10 mouse cellular contexts compared by ENCODE assay signal in the genomic region with DNA sequence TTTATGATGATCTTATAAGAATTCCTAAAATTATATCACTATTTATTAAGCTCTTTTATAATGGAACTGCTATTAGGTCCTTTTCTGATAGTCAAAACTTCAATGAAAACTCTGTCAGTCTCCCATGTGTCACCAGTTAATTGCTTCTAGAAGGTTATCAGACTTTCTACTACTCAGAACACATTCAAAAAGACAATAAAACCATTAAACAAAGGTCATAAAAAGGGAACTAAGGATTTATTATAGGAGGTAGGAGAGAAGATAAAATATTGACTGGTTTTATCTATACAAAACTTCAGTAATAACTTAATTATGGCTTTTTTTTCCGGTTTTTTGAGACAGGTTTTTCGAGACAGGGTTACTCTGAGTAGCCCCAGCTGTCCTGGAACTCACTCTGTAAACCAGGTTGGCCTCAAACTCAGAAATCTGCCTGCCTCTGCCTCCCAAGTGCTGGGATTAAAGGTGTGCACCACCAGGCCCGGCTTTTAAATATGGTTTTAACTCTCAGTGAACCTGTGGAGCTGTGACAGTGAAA. TPM values are rescaled to one million over a fixed set of nuclear protein-coding genes. Genes with fewer than 3 reads are reported as not detected.
ATAC-seq and TF ChIP-seq lines count a peak whose summit lies in the region.
"Not testable (repeated sequence)": the region's sequence is repeated elsewhere in the genome, so short reads cannot be mapped to it uniquely, and the experiment has no call there.
"Had no signal": no experiment of that assay in that cellular context is flagged by ENCODE, and none has a peak within 500 bp of the region (broad histone marks: within the 10 kb centered on the region; RNA-seq: fewer than 3 reads in every experiment).

No protein-coding gene starts in this region.

- WGBS in intestine, embryonic 15.5 days: 54% methylated on average over 3 of the region's 3 CpGs
- 54% methylated on average over 3 of the region's 3 CpGs for WGBS in intestine, embryonic 16.5 days
- 40% methylated on average over 3 of the region's 3 CpGs for WGBS in intestine, postnatal 0 days

- H3K4me2 ChIP-seq in intestine, embryonic 15.5 days (replicated peaks); intestine, embryonic 16.5 days (ENCODE audit: low read depth, low read length); intestine, postnatal 0 days (replicated peaks; ENCODE audit: low read depth): not testable (repeated sequence)

- H3K4me3 ChIP-seq in intestine, embryonic 15.5 days (replicated peaks); intestine, embryonic 16.5 days (ENCODE audit: low read length); intestine, postnatal 0 days (ENCODE audit: low read depth, low read length): not testable (repeated sequence)

- H3K4me1 ChIP-seq in intestine, embryonic 15.5 days (replicated peaks); intestine, embryonic 16.5 days (ENCODE audit: control insufficient read depth, insufficient read depth, low read length); intestine, postnatal 0 days (replicated peaks; ENCODE audit: control insufficient read depth, insufficient read depth, low read length): not testable (repeated sequence)

- not testable (repeated sequence) for TF ChIP-seq CTCF in intestine, postnatal 0 days (IDR thresholded peaks at IDR 0.05; ENCODE audit: low read depth)

- H3K27me3 ChIP-seq in intestine, embryonic 15.5 days (replicated peaks); intestine, embryonic 16.5 days (replicated peaks; ENCODE audit: control insufficient read depth, insufficient read depth, low read length); intestine, postnatal 0 days (replicated peaks; ENCODE audit: control insufficient read depth, insufficient read depth, low read length): not testable (repeated sequence)

- not testable (repeated sequence) for H3K36me3 ChIP-seq in intestine, embryonic 15.5 days; intestine, embryonic 16.5 days (ENCODE audit: control insufficient read depth, insufficient read depth, low read length); intestine, postnatal 0 days (ENCODE audit: control insufficient read depth, insufficient read depth)

- not testable (repeated sequence) for H3K9me3 ChIP-seq in intestine, embryonic 15.5 days; intestine, embryonic 16.5 days (ENCODE audit: control insufficient read depth, low read length); intestine, postnatal 0 days (ENCODE audit: control insufficient read depth)

- not testable (repeated sequence) for H3K27ac ChIP-seq in intestine, embryonic 15.5 days; intestine, embryonic 16.5 days (ENCODE audit: low read length); intestine, postnatal 0 days (ENCODE audit: low read depth, low read length)

- ATAC-seq in intestine, embryonic 15.5 days: peak; percentile 83
- peak; percentile 75 for ATAC-seq in intestine, embryonic 16.5 days
- peak; percentile 72 for ATAC-seq in intestine, postnatal 0 days

- H3K9ac ChIP-seq in intestine, embryonic 15.5 days; intestine, embryonic 16.5 days (ENCODE audit: low read depth, low read length); intestine, postnatal 0 days (ENCODE audit: low read depth, low read length): not testable (repeated sequence)

RNA-seq across cellular contexts. Expression of a gene that starts 8.3 kb away (rescaled TPM):
- polyA plus RNA-seq in intestine, embryonic 15.5 days (2015; fragmentation: Nextera tagmentation; extraction: Ambion mirVana): not detected in 2 replicates
- polyA plus RNA-seq in intestine, embryonic 16.5 days (2015; fragmentation: Nextera tagmentation; extraction: Ambion mirVana): not detected in 2 replicates
- not detected in 2 replicates for polyA plus RNA-seq in intestine, postnatal 0 days (2015; fragmentation: Nextera tagmentation; extraction: Ambion mirVana)
- polyA plus RNA-seq: activated CD4-positive, CD25-positive, alpha-beta regulatory T cell, adult 4 months; adrenal gland, adult 2 months; brain, embryonic 14.5 days; CD4-positive, CD25-positive, alpha-beta regulatory T cell, adult 4 months; G1E; Patski had no signal

RNA-seq across cellular contexts. Expression of a gene that starts 20.6 kb away (rescaled TPM):
- not detected in 2 replicates for polyA plus RNA-seq in intestine, embryonic 15.5 days (2015; fragmentation: Nextera tagmentation; extraction: Ambion mirVana)
- not detected in 2 replicates for polyA plus RNA-seq in intestine, embryonic 16.5 days (2015; fragmentation: Nextera tagmentation; extraction: Ambion mirVana)
- polyA plus RNA-seq in intestine, postnatal 0 days (2015; fragmentation: Nextera tagmentation; extraction: Ambion mirVana): not detected in 2 replicates
- polyA plus RNA-seq: activated CD4-positive, CD25-positive, alpha-beta regulatory T cell, adult 4 months; adrenal gland, adult 2 months; brain, embryonic 14.5 days; C2C12; G1E; Patski had no signal

RNA-seq across cellular contexts. Expression of a gene that starts 38.7 kb away (rescaled TPM):
- polyA plus RNA-seq in intestine, embryonic 15.5 days (2015; fragmentation: Nextera tagmentation; extraction: Ambion mirVana): not detected in 2 replicates
- polyA plus RNA-seq in intestine, embryonic 16.5 days (2015; fragmentation: Nextera tagmentation; extraction: Ambion mirVana): not detected in 2 replicates
- not detected in 2 replicates for polyA plus RNA-seq in intestine, postnatal 0 days (2015; fragmentation: Nextera tagmentation; extraction: Ambion mirVana)
- polyA plus RNA-seq: activated CD4-positive, CD25-positive, alpha-beta regulatory T cell, adult 4 months; adrenal gland, adult 2 months; brain, embryonic 14.5 days; C2C12; CD4-positive, CD25-positive, alpha-beta regulatory T cell, adult 4 months; G1E; Patski had no signal

RNA-seq across cellular contexts. Expression of a gene that starts 42.3 kb away (rescaled TPM):
- not detected in 2 replicates for polyA plus RNA-seq in intestine, embryonic 15.5 days (2015; fragmentation: Nextera tagmentation; extraction: Ambion mirVana)
- polyA plus RNA-seq in intestine, embryonic 16.5 days (2015; fragmentation: Nextera tagmentation; extraction: Ambion mirVana): not detected in 2 replicates
- polyA plus RNA-seq in intestine, postnatal 0 days (2015; fragmentation: Nextera tagmentation; extraction: Ambion mirVana): not detected in 2 replicates
- polyA plus RNA-seq: activated CD4-positive, CD25-positive, alpha-beta regulatory T cell, adult 4 months; adrenal gland, adult 2 months; brain, embryonic 14.5 days; C2C12; CD4-positive, CD25-positive, alpha-beta regulatory T cell, adult 4 months; G1E; Patski had no signal

RNA-seq across cellular contexts. Expression of a gene that starts 44.1 kb away (rescaled TPM):
- not detected in 2 replicates for polyA plus RNA-seq in intestine, embryonic 15.5 days (2015; fragmentation: Nextera tagmentation; extraction: Ambion mirVana)
- polyA plus RNA-seq in intestine, embryonic 16.5 days (2015; fragmentation: Nextera tagmentation; extraction: Ambion mirVana): not detected in 2 replicates
- not detected in 2 replicates for polyA plus RNA-seq in intestine, postnatal 0 days (2015; fragmentation: Nextera tagmentation; extraction: Ambion mirVana)
- polyA plus RNA-seq: activated CD4-positive, CD25-positive, alpha-beta regulatory T cell, adult 4 months; adrenal gland, adult 2 months; brain, embryonic 14.5 days; C2C12; G1E; Patski had no signal
